Mouse (Mus musculus) spleen, postnatal 36 days (tissue): ENCODE results near the gene Ltbp3.
A peak's percentile ranks its signal among the peaks of the same experiment; 100 is the strongest.
"Not testable (repeated sequence)": the region's sequence is repeated elsewhere in the genome, so short reads cannot be mapped to it uniquely, and the experiment has no call there.

ENCODE experiments used
- DNase-seq, 2 experiments: peaks; one replicate each; pipeline ENCODE4 v3.0.0; 2022; ENCODE audit warnings: low spot score in 2 of 2, mixed read lengths in 1 of 2

The Ltbp3 gene

DNA sequence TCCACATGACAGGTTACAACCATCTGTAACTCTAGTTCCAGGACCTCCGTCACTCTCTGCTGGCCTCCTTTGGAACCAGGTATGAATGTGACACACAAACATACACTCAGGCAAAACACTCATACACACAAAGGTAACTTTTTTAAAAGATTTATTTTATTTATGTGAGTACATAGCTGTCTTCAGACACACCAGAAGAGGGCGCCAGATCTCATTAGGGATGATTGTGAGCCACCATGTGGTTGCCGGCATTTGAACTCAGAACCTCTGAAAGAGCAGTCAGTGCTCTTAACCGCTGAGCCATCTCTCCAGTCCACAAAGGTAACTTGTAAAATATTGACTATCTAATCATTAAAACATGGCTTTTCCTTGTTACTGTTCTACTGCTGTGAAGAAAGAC, 50.6 kb downstream of the Ltbp3 start:
- no peak for DNase-seq

DNA sequence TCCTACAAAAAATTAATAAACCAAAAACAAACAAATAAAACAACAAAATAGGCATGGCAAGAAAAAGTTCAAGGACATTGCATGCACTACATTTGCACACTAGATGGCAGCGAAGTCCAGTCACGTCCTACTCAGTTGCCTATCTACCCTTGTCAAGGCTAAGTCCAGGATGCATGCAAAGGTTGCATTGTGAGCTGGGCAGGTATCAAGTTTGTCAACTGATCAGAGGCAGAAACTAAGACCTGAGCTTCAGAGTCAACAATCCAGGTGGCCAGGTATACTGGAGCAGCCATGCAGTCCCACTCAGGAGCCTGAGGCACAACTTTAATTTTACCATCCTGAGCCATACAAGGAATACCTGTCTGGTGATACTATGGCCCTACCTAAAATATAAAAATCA, 52.4 kb downstream of the Ltbp3 start:
- DNase-seq = peak; percentile 56 to 67

DNA sequence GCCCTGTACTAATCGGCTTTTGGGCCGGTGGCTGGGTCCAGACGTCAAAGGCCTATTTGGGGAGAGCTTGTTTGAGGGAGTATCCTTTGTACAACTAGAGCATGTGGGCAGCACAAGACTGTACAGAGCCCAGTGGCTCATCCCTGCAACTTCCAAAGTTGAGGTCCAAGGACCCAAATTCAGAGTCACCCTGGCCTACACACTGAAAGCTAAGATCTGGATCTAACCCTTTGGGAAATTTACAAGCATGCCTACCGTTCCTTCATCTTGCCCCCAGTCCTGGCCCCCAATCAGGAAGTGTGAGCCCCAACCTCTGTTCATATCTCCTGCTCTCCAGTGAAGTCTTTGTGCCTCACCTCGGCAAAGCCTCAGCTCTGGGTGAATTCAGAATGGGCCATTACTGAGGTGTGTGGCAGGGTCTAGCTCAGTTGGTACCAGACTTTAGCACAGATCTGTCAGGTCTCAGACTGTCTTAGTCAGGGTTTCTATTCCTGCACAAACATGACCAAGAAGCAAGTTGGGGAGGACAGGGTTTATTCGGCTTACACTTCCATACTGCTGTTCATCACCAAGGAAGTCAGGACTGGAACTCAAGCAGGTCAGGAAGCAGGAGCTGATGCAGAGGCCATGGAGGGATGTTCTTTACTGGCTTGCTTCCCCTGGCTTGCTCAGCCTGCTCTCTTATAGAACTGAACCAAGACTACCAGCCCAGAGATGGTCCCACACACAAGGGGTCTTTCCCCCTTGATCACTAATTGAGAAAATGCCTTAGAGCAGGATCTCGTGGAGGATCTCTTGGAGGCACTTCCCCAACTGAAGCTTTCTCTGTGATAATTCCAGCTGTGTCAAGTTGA, 53.4 kb downstream of the Ltbp3 start:
- not testable (repeated sequence) for DNase-seq

DNA sequence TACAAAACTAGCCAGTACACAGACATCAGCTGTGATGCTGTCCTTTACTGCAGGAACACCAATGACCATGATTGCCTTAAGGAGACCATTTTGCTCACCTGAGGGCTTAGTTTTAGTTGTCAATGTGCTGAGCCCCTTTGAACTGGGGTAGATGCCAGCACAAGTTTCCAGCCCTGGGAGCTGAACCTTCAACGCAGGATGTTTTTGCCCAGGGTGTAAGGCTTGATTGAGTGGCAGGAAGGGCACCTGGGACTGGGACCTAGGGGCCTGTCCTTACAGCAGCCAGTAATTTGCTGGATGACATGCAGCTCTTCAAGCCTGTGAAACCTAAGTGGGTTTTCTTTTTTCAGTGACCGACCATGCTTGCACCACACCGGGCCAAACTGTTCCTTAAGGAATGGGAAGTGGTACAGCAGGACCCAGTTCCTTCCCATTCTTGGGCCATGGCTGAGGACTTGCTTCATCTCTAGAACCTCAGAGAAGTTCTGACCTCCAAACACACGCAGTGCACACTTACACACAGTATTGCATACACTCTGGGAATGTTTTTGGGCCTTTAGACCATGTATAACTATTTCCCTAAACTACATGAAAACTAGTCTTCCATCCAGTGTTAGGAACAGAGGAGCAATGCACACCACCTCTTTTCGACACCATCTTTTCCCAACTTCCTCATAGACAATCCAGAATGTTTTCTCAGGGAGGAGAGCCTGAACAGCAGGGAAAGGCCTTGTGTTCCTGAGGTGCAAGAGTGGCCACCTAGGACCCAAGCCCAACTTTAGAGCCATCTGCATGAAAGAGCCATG, 54.3 kb downstream of the Ltbp3 start:
- DNase-seq = no peak

DNA sequence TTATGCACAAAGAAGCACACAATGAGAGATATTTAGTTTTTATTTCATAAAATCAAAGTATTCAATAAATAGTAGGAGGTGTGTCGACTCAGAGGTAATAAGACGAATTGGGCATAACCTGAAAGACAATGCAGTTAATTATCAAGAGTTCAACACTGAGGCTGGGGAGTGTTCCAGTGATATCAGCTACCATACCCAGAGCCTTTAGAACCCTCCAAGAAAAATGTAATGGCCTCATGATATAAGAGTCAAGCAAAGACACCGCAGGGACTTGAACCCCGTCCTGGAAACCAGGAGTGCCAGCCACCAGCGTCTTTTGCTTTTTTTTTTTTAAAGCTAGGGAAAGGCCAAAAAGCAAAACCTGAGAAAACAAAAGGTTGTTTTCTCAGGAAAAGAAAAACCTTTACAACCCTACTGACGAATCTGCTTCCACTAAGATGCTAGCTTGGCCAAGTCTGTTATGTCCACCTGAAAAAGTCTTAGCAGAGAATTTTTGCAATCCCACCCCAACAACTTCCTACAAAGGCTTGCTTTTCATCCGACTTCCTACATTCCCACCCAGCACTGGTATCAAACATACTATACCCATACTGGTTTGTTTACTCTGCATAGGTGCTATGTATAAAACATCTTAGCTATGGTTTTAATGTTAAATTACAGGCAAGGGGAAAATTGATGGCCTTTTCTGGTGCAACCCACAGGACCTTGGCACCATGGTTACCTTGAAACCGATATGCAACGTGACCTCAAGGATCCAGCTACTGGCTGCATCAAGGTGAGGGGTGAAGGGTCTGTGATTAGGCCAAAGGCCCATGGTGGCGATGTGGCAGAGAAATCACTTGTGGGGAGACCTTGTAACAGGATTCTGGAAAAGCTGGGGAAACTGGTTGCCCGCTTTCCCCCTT, 55.2 kb downstream of the Ltbp3 start:
- DNase-seq = no peak

DNA sequence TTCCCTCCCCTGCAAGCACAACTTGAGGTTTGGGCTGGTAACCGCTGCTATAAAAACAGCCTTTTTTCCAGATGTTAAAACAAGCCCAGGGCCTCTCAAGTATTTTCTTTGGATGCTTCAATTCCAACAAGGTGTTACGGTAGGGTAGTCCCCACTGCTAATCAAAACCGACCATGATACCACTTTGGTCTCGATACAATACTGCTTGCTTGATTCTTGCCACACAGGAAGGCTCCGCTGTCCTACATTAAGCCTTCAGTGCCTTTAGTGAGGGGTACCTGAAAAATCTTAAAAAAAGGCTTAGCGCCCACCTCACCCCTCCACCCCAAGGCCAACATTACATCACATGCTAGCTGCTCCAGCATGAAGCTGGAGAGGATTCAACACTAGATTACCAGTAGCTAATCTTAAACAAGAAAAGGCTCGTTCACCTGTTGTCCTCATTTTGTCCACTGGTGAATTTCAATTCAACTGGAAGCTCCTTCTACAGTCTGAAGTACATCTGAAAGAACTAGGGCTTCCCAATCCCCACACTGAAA, 55.9 kb downstream of the Ltbp3 start:
- DNase-seq = no peak

DNA sequence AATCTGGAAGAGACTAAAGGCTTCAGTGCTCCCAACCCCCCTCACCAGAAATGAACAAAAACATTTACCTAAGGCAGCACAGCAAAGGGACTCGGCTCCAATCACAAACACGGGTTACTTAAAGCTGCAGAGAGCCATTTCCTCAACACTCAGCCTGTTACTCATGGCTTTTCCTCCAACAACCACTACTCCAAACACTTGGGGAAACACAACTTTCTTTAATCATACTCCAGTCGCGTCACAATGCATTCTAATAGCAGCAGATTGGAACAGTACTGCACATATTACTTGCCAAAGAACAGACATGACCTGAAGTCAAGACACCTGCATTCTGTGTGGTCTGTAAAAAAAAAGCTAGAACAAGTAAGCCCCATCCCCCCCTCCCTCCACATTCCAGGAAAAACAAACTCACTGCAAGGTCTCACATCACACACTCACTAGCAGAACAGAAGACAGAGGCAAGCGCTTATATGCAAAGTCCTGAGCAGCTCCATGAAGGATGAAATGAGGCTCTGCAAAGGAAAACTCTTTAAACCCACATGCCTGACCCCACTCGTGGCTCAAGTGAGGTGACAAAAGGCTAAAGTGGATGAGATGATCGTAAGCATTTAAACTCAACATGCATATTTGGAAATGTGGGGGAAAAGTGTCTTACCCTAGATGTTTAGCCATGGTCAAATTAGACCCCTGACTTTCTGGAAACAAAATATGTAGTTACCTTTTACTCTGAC, 56.8 kb downstream of the Ltbp3 start:
- no peak for DNase-seq

DNA sequence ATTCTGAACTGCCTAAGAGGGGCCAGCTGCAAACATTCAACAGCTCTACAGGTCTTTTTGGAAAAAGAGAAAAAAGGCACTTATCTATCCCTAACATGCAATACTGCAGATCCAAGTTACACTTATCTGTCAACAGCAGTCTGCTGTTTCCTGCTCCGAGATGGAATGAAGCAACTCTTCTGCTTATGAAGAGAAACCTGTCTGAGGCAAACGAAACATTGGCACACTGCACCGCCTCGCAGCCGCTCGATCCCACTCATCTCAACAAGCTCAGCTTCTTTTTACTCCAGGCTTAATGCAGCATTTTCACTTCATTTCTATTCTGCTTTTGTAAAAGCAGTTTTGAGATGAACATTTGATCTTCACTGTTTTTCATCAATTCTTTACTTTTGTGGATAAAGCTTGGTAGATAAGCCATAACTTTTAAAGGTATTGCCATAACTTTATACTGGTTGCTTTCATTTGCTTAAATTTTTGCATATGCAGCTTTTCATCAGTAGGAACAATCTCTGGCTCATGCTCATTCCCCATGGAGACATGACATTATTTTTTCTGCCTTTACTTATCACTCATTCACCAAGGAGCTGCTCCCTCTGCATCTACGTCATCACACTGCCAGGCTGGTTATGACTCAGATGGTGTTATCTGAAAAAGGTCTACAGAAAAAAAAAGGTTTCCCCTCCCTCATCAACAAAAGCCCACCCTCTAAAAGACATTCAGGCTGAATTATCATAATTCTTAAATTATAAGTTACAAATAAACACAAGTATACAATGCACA, 58.2 kb downstream of the Ltbp3 start:
- DNase-seq = peak in 1 of 2 experiments; percentile 54

DNA sequence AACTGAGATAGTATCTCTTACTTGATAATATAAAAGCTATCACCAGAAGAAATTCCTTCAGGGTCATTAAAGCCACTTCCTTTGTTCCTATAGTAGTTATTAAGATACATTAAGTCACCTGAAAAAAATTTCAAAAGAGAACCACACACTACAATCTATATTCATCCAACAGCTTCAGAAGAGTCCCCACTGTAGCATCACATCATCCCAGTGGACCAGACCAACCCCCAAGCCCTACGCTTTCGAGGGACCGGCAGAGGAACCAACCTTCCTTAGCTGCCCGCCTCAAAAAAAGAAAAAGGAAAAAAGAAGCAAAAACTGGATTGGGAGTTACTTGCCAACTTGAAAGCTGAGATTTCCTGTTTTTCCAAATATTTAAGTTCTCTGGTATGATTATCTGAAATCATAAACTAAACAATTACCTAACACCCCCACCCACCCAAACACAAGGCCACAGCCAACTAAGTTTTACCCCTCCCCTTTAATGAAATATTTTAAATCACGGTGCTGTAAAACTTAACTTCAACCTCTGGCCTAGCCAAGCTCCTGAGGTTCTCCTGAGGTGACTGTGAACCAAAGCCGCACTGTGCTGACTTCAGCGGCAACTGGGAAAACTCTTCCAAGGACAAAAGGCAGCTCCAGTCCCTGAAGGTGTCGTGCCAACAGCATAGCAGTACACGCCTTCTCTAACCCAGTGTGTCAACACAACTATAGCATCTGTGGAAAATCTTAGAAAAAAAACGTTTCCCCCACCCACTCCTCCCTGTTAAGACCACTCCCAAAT, 59.1 kb downstream of the Ltbp3 start:
- no peak for DNase-seq

DNA sequence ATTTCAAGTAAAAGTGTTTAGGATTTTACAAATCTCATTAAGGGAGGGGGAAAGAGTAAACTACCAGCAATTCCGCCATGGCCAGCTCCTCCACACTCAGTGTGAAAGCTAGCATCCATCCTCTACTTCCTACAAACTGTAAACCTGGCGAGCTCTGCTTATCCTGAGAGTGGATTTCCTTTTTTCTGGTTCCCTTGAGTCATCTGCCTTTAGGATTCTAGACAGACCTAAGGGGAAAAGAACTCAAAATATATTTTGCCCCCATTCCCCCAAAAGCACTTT, 59.6 kb downstream of the Ltbp3 start:
- no peak for DNase-seq

DNA sequence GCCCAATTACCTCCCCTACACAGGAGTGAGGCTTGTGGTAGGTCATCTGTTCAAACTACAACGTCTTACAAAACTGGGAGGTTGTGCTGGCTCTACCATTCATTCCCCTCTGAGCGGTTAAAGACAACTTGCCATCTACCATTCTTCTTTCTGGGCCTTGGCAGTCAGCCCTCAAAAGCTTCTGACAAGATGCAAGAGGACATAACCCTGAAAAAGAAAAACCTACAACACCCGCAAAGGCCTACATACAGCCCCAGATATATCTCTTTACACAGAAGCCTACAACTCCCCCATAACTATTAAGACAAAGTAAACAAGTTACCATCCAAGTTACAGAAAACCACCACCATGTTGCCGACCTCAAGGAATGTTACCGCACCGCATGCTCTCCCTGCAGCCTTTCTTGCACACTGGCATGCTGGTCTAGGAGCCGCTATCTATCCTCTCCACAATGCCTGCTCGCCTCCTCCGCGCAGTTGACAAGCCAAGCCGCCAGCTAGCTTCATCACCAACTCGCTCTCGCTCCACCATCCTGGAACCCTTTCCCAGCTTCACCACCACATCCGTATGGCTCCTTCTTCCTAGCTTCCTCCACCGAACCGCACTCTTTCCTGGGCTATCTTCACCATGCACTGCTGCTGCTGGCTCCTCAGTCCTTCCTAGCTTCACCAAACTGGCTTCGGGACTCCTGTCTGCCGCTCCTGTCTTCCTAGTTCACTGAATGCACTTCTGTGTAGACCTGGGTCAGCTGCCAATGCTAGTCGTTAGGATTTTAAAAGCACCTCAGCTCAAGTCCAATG, 60.1 kb downstream of the Ltbp3 start:
- DNase-seq = no peak

DNA sequence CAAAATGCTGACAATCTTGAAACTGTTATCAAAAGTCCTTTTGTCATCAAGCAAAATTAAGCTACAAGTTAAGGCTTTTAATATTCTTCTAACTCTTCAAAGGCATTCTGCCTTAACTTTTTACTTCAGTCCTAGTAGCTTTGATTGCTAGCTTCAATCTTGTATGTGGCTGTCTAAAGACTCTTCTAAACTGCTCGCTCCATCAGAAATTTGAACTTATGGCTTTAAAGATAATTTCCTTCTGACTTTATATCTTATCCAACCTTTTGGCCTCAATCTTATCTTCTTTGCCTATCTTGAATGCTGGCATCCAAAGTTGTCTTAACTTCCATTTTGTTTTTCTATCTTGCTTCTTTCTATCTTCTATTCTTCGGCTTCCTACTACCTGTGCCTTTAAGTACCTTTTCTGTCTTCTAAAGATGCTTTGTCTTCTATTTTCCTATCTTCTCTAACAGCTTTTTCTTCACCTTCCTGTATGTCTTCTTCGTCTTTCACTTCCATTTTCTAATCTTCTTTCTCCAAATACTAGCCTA, 60.8 kb downstream of the Ltbp3 start:
- DNase-seq = no peak

DNA sequence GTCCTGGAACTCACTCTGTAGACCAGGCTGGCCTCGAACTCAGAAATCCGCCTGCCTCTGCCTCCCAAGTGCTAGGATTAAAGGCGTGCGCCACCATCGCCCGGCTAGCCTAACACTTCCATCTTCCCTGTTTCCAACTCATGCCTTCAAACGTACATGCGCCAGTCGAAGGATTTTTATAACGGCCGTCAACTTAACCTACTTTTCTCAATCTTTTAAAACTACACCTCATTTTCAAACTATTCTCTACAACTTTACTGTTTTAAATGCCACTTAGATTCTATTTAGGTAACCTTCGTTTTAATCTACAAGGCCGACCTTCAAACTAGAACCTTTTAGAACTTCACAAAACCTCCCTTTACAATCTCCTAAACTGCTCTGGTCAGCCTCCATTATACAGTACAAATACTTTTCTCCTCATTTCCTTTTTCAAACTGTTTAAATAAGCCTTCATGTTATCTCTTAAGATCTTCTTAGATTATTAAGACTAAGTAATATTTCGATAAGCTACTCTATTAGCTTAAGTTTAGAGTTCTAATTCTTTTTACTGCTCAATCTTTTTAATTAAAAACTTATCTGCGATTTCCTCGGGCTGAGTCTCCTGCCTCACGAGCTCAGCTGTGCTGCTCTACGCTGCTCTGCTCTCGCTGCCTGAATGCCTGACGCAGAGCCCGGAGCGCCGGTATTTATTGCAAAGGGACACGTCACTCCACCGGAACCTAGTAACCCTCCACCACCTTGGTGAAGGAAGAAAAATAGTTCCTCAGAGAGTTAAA, 61.5 kb downstream of the Ltbp3 start:
- peak; percentile 91 to 95 for DNase-seq

DNA sequence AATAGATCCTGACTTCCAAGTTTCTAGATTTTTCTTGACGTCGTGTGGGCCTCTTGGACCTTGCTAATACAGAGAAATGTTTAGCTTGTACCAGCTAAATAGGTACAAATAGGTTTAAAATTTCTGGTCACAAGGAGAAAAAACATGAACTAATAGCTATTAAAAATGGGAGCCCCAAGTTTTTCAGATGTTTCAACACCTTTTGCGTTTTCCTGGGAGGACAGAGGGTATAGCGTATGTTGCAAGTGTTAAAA, 62.0 kb downstream of the Ltbp3 start:
- DNase-seq = no peak

DNA sequence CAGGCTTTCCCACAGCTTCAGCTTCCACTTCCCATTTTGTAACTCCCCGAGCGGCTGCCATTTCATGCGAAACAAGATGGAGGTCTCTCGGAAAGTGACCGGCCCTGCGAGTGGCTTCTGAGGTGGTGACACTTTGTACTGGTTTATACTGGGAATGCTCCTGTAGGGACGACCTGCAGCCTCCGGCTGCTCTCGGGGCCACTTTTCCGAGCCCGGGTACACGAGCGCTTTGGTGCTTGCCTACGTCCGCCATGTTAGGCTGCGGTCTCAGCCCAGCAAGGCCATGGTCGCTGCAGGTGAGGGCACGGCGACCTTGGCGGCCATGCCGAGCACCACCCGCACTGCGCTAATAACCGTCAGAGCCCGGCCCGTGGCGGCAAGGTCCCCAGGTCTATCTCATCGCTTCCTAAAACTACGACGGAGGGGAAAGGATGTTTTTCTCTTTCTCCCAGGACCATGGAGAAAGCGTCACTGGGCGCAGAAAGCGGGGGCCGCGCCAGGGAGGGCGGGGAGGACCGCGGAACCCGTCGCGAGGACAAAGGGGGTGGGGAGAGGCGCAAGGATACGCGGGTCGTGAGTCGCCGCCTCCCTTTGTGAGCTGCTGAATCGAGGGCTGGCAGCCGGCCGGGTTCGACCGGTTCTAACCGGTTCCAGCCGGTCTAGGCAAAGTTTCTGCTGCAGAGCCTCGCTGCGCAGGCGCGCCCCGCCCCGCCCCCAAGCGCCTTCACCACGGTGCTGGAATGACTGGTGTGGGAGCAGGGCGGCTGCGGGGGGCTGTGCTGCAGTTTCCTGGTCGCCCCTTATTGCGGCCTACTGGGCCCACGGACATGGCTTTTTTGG, 62.6 kb downstream of the Ltbp3 start:
- DNase-seq = peak; percentile 99

DNA sequence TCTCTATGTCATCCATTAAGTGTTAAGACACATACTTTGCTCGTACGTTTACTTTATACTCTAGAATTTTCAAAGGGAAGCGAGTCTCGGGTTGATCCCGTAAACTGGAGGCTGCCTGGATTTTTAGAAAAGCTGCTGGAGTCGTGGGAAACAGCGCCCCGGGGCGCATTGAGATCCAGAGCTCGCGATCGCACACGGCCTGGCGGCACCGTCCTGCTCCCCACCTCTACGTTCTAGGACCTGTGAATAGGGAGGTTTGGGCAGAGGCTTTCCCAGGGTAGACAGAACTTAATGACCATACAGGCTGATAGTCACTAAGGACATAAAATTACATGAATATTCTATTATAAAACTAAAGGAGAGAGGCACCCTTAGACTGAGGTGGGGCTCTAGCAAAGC, 63.2 kb downstream of the Ltbp3 start:
- DNase-seq = no peak

DNA sequence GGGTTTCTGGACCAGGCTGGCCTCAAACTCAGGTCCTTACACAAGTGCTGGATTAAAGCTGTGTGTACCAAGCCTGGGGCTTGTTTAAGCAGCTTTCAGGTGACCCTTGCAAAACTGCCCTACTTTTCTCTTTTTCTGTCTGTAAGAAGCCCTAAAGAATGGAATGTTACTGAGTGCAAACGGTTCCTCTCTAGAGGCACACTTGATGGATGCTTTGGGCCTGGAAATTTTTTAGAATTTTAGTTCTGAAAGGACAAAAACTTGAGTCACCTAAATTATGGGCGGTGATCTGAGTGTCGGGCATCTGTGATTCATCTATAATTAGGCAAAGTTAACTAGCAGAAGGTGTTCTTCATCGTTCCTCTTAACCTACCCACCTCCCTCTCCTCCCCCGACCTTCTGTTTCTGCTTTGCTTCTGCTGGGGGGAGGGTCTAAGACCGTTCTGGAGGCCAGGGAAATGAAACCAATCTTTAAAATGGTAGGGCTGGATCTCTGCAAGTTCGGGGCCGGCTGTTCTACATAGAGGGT, 63.7 kb downstream of the Ltbp3 start:
- DNase-seq = peak; percentile 66 to 75
